Mouse (Mus musculus): ENCODE measurements at regions not wholly inside any gene's neighbourhood (a gene's known extent, or its start where the extent isn't known, plus 50 kb on each side); places are given as distances from the start of the nearest gene placed in this dataset.

GRCm38 (mm10) chr11:19197790-19198189 lies 179.0 kb upstream of the Meis1 start:
- DNase-seq (ENCODE audit: low read depth), result peak; percentile 30
- TF ChIP-seq POLR2A (IDR thresholded peaks at IDR 0.05; ENCODE audit: borderline replicate concordance, extremely low read depth, insufficient read depth, insufficient read length, poor library complexity, severe bottlenecking), result no peak
- no peak for TF ChIP-seq CTCF (IDR thresholded peaks at IDR 0.05; ENCODE audit: borderline replicate concordance, extremely low read depth, insufficient read depth, insufficient read length)

GRCm38 (mm10) chr11:19202602-19203517 lies 184.1 kb upstream of the Meis1 start:
- TF ChIP-seq POLR2A (IDR thresholded peaks at IDR 0.05; ENCODE audit: borderline replicate concordance, extremely low read depth, insufficient read depth, insufficient read length, poor library complexity, severe bottlenecking) (no peak), CTCF (IDR thresholded peaks at IDR 0.05; ENCODE audit: borderline replicate concordance, extremely low read depth, insufficient read depth, insufficient read length) (no peak)
- peak; percentile 66 for DNase-seq (ENCODE audit: low read depth)

- DNase-seq (ENCODE audit: low read depth), result no peak
- no peak for TF ChIP-seq POLR2A (IDR thresholded peaks at IDR 0.05; ENCODE audit: borderline replicate concordance, extremely low read depth, insufficient read depth, insufficient read length, poor library complexity, severe bottlenecking)
- no peak for TF ChIP-seq CTCF (IDR thresholded peaks at IDR 0.05; ENCODE audit: borderline replicate concordance, extremely low read depth, insufficient read depth, insufficient read length)
Observed at GRCm38 (mm10) chr11:19203518-19203900, 184.7 kb upstream of the Meis1 start.

- peak; percentile 86 for DNase-seq (ENCODE audit: low read depth)
- TF ChIP-seq POLR2A (IDR thresholded peaks at IDR 0.05; ENCODE audit: borderline replicate concordance, extremely low read depth, insufficient read depth, insufficient read length, poor library complexity, severe bottlenecking) (no peak), CTCF (IDR thresholded peaks at IDR 0.05; ENCODE audit: borderline replicate concordance, extremely low read depth, insufficient read depth, insufficient read length) (no peak)
Observed at GRCm38 (mm10) chr11:19203968-19204367, 185.2 kb upstream of the Meis1 start.

GRCm38 (mm10) chr11:19204521-19204920 lies 185.7 kb upstream of the Meis1 start:
- peak; percentile 75 for DNase-seq (ENCODE audit: low read depth)
- TF ChIP-seq POLR2A (IDR thresholded peaks at IDR 0.05; ENCODE audit: borderline replicate concordance, extremely low read depth, insufficient read depth, insufficient read length, poor library complexity, severe bottlenecking), result no peak
- TF ChIP-seq CTCF (IDR thresholded peaks at IDR 0.05; ENCODE audit: borderline replicate concordance, extremely low read depth, insufficient read depth, insufficient read length), result no peak

GRCm38 (mm10) chr11:19205174-19205573 lies 186.4 kb upstream of the Meis1 start:
- DNase-seq (ENCODE audit: low read depth), result no peak
- TF ChIP-seq POLR2A (IDR thresholded peaks at IDR 0.05; ENCODE audit: borderline replicate concordance, extremely low read depth, insufficient read depth, insufficient read length, poor library complexity, severe bottlenecking) (no peak), CTCF (IDR thresholded peaks at IDR 0.05; ENCODE audit: borderline replicate concordance, extremely low read depth, insufficient read depth, insufficient read length) (no peak)

GRCm38 (mm10) chr11:19219476-19219875 lies 200.7 kb upstream of the Meis1 start:
- DNase-seq (ENCODE audit: low read depth), result no peak
- no peak for TF ChIP-seq CTCF (IDR thresholded peaks at IDR 0.05; ENCODE audit: borderline replicate concordance, extremely low read depth, insufficient read depth, insufficient read length)
- TF ChIP-seq POLR2A (IDR thresholded peaks at IDR 0.05; ENCODE audit: borderline replicate concordance, extremely low read depth, insufficient read depth, insufficient read length, poor library complexity, severe bottlenecking), result no peak

GRCm38 (mm10) chr11:19221442-19221841 lies 202.7 kb upstream of the Meis1 start:
- no peak for TF ChIP-seq POLR2A (IDR thresholded peaks at IDR 0.05; ENCODE audit: borderline replicate concordance, extremely low read depth, insufficient read depth, insufficient read length, poor library complexity, severe bottlenecking)
- no peak for TF ChIP-seq CTCF (IDR thresholded peaks at IDR 0.05; ENCODE audit: borderline replicate concordance, extremely low read depth, insufficient read depth, insufficient read length)
- DNase-seq (ENCODE audit: low read depth), result no peak

- TF ChIP-seq POLR2A (IDR thresholded peaks at IDR 0.05; ENCODE audit: borderline replicate concordance, extremely low read depth, insufficient read depth, insufficient read length, poor library complexity, severe bottlenecking), result no peak
- no peak for TF ChIP-seq CTCF (IDR thresholded peaks at IDR 0.05; ENCODE audit: borderline replicate concordance, extremely low read depth, insufficient read depth, insufficient read length)
- DNase-seq (ENCODE audit: low read depth), result no peak
Observed at GRCm38 (mm10) chr11:19226756-19227155, 208.0 kb upstream of the Meis1 start.

- TF ChIP-seq POLR2A (IDR thresholded peaks at IDR 0.05; ENCODE audit: borderline replicate concordance, extremely low read depth, insufficient read depth, insufficient read length, poor library complexity, severe bottlenecking) (no peak), CTCF (IDR thresholded peaks at IDR 0.05; ENCODE audit: borderline replicate concordance, extremely low read depth, insufficient read depth, insufficient read length) (no peak)
- DNase-seq (ENCODE audit: low read depth), result no peak
Observed at GRCm38 (mm10) chr11:19227716-19228115, 208.9 kb upstream of the Meis1 start.

- DNase-seq (ENCODE audit: low read depth), result no peak
- no peak for TF ChIP-seq CTCF (IDR thresholded peaks at IDR 0.05; ENCODE audit: borderline replicate concordance, extremely low read depth, insufficient read depth, insufficient read length)
- no peak for TF ChIP-seq POLR2A (IDR thresholded peaks at IDR 0.05; ENCODE audit: borderline replicate concordance, extremely low read depth, insufficient read depth, insufficient read length, poor library complexity, severe bottlenecking)
Observed at GRCm38 (mm10) chr11:19246390-19247114, 227.8 kb upstream of the Meis1 start.

Measured in brain, embryonic 14.5 days (tissue).